Mouse (Mus musculus) urinary bladder, postnatal 36 days (tissue): ENCODE results near the gene Vps18.

Experiments used
- DNase-seq, 2 experiments: peaks; one replicate each; pipeline ENCODE4 v3.0.0; 2022; ENCODE audit warnings: low spot score in 2 of 2, mixed read lengths in 1 of 2

The Vps18 gene

GRCm38 (mm10) chr2:119344537-119345138 lies 56.1 kb downstream of the Vps18 start:
- no peak for DNase-seq
